Mouse (Mus musculus) myocyte (in vitro differentiated cells): ENCODE results near the gene Pacrg.

Source experiments
- E2F4 ChIP-seq: IDR thresholded peaks from one replicate; pipeline ENCODE4 v1.6.1; 2011; ENCODE audit warnings: mild to moderate bottlenecking, control low read depth, moderate library complexity; ENCODE audit not compliant: insufficient read depth
- MAX ChIP-seq: IDR thresholded peaks from one replicate; pipeline ENCODE4 v1.6.1; 2011; ENCODE audit warnings: low read depth, mild to moderate bottlenecking, control low read depth
- MYOD1 ChIP-seq, 3 experiments: IDR thresholded peaks; one replicate each; pipeline ENCODE4 v1.6.1; 2011; ENCODE audit warnings: control low read depth in 2 of 3, low read depth in 2 of 3, mild to moderate bottlenecking in 2 of 3, moderate library complexity in 1 of 3; ENCODE audit not compliant: insufficient read length in 2 of 3, control insufficient read depth in 1 of 3
- MYOG ChIP-seq, 3 experiments: IDR thresholded peaks; one replicate each; pipeline ENCODE4 v1.6.1; 2011; ENCODE audit warnings: control low read depth in 2 of 3, low read depth in 2 of 3, mild to moderate bottlenecking in 2 of 3; ENCODE audit not compliant: insufficient read length in 2 of 3, control insufficient read depth in 1 of 3, insufficient read depth in 1 of 3
- POLR2A ChIP-seq: IDR thresholded peaks from one replicate; pipeline ENCODE4 v1.6.1; 2011; ENCODE audit warnings: low read depth, mild to moderate bottlenecking, control low read depth, moderate library complexity; ENCODE audit not compliant: insufficient read length
- POLR2AphosphoS2 ChIP-seq: IDR thresholded peaks from one replicate; pipeline ENCODE4 v1.6.1; 2011; ENCODE audit warnings: low read depth, control low read depth; ENCODE audit not compliant: insufficient read length
- SRF ChIP-seq: IDR thresholded peaks from one replicate; pipeline ENCODE4 v1.6.1; 2011; ENCODE audit warnings: low read depth; ENCODE audit not compliant: control insufficient read depth, insufficient read length
- TCF12 ChIP-seq: IDR thresholded peaks from one replicate; pipeline ENCODE4 v1.6.1; 2011; ENCODE audit warnings: mild to moderate bottlenecking, control low read depth; ENCODE audit not compliant: poor library complexity, insufficient read depth, severe bottlenecking
- TCF3 ChIP-seq: IDR thresholded peaks from one replicate; pipeline ENCODE4 v1.6.1; 2011; ENCODE audit warnings: low read depth, control low read depth; ENCODE audit not compliant: insufficient read length
- USF1 ChIP-seq: IDR thresholded peaks from one replicate; pipeline ENCODE4 v1.6.1; 2011; ENCODE audit warnings: low read depth, mild to moderate bottlenecking, control low read depth, moderate library complexity

- no peak for TF ChIP-seq TCF12
- no peak for TF ChIP-seq POLR2A
- no peak for TF ChIP-seq USF1
- TF ChIP-seq MYOG (IDR thresholded peaks at IDR 0.05; ENCODE audit: control insufficient read depth in 1 of 3, insufficient read depth in 1 of 3, insufficient read length in 2 of 3, low read depth in 2 of 3), result no peak
- TF ChIP-seq MAX, result no peak
- no peak for TF ChIP-seq E2F4
- no peak for TF ChIP-seq POLR2AphosphoS2
- no peak for TF ChIP-seq SRF
- TF ChIP-seq MYOD1 (IDR thresholded peaks at IDR 0.05; ENCODE audit: control insufficient read depth in 1 of 3, insufficient read length in 2 of 3, low read depth in 2 of 3), result peak in 1 of 3 experiments; percentile 23
- TF ChIP-seq TCF3, result no peak
Measured at GRCm38 (mm10) chr17:10416995-10417394, 423.1 kb downstream of the Pacrg start.
